Mouse (Mus musculus) embryonic facial prominence, embryonic 15.5 days (tissue): ENCODE measurements around the gene Dnajb13. TPM values are rescaled to one million over a fixed set of nuclear protein-coding genes. Genes with fewer than 3 reads are reported as not detected.
"Not testable (repeated sequence)": the region's sequence is repeated elsewhere in the genome, so short reads cannot be mapped to it uniquely, and the experiment has no call there.

Experiments used
- ATAC-seq: fragments of 200-750 bp; cut with Nextera tagmentation; 2 replicates; pipeline ENCODE4 v1.8.0; 2017; ENCODE audit warnings: low read depth, moderate TSS enrichment; ENCODE audit not compliant: insufficient number of reproducible peaks, low FRiP score, low TSS enrichment
- H3K27ac ChIP-seq: fragments of 300-500 bp; sonication (generic); replicated peaks from 2 replicates; pipeline ENCODE4 v1.5.1; 2015; ENCODE audit warnings: mild to moderate bottlenecking, inconsistent platforms
- H3K27me3 ChIP-seq: fragments of 300-500 bp; sonication (generic); 2 replicates; pipeline ENCODE4 v1.6.1; 2015; ENCODE audit warnings: inconsistent platforms
- H3K36me3 ChIP-seq: fragments of 300-500 bp; sonication (generic); 2 replicates; pipeline ENCODE4 v1.6.1; 2015; ENCODE audit warnings: mild to moderate bottlenecking, inconsistent platforms
- H3K4me1 ChIP-seq: fragments of 300-500 bp; sonication (generic); 2 replicates; pipeline ENCODE4 v1.6.1; 2015; ENCODE audit warnings: inconsistent platforms
- H3K4me2 ChIP-seq: fragments of 300-500 bp; sonication (generic); replicated peaks from 2 replicates; pipeline ENCODE4 v1.6.1; 2015; ENCODE audit warnings: mild to moderate bottlenecking, inconsistent platforms
- H3K4me3 ChIP-seq: fragments of 300-500 bp; sonication (generic); replicated peaks from 2 replicates; pipeline ENCODE4 v1.5.1; 2015; ENCODE audit warnings: mild to moderate bottlenecking, inconsistent platforms
- H3K9ac ChIP-seq: fragments of 300-500 bp; sonication (generic); 2 replicates; pipeline ENCODE4 v1.6.1; 2015; ENCODE audit warnings: inconsistent platforms
- H3K9me3 ChIP-seq: fragments of 300-500 bp; sonication (generic); replicated peaks from 2 replicates; pipeline ENCODE4 v1.6.1; 2016; ENCODE audit warnings: inconsistent platforms
- WGBS: fragments of 180-500 bp; shearing (Covaris S2); methylation state at CpG from one replicate; pipeline ENCODE4 v1.1.7; 2015; 5-methylcytosine and 5-hydroxymethylcytosine counted together
- polyA plus RNA-seq: library from polyadenylated mRNA; unstranded; fragments of >200 nt; fragmentation: Nextera tagmentation; extraction: Ambion mirVana; gene quantifications from 2 replicates; pipeline ENCODE4 v1.2.1, GENCODE M21; 2015

Dnajb13 gene
- polyA plus RNA-seq, 1 experiment from 2014 or later: 9.8 TPM

DNA sequence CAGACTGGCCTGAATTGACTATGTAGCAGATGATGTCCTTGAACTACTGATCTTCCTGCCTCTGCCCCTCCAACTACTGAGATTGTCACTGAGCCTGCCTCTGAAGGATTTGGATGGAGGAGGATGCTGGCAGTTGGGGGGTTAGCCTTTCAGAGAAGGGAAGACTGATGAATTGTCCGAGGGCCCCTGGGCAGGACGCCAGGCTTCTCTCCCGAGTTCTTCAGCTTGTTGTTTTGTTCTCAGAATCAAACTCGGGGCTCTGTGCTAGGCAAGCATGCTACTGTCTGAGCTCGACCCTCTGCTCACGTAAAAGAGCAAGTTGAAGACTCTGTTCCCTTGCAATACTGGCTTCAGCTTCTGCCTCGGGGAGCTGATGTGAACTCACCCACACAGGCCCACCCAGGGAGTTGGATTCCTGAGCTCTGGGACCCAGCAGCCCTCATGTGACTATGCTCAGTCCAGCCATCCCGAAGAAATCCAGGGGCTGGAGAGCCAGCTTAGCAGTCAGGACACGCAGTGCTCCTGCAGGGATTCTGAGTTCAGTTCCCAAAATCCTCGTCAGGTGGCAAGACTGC is 26.2 kb downstream of the Dnajb13 start:
- Histone ChIP-seq H3K9ac (no peak overlapping the region), H3K27me3 (0 out of 2 replicates have a peak, but pooled peaks cover 2% of the 10 kb centered on the region), H3K4me3 (no peak overlapping the region), H3K27ac (no peak overlapping the region), H3K4me2 (no peak overlapping the region), H3K36me3 (no peaks in the 10 kb centered on the region), H3K9me3 (no peaks in the 10 kb centered on the region), H3K4me1 (peaks cover 13% of the 10 kb centered on the region)
- no peak for ATAC-seq
- 28% methylated on average over 10 of the region's 10 CpGs for WGBS

- H3K4me1 ChIP-seq: peaks cover under 1% of the 10 kb centered on the region; the same call in 1 of the 2 replicates
- H3K4me3 ChIP-seq: no peak overlapping the region
- H3K4me2 ChIP-seq: no peak overlapping the region
- H3K27me3 ChIP-seq: no peaks in the 10 kb centered on the region
- ATAC-seq: no peak
- no peaks in the 10 kb centered on the region for H3K36me3 ChIP-seq
- WGBS: 61% methylated on average over 2 of the region's 2 CpGs
- no peak overlapping the region for H3K9ac ChIP-seq
- H3K27ac ChIP-seq: no peak overlapping the region
- H3K9me3 ChIP-seq: no peaks in the 10 kb centered on the region
Measured at GRCm38 (mm10) chr7:100487301-100487700, 27.5 kb downstream of the Dnajb13 start.

DNA sequence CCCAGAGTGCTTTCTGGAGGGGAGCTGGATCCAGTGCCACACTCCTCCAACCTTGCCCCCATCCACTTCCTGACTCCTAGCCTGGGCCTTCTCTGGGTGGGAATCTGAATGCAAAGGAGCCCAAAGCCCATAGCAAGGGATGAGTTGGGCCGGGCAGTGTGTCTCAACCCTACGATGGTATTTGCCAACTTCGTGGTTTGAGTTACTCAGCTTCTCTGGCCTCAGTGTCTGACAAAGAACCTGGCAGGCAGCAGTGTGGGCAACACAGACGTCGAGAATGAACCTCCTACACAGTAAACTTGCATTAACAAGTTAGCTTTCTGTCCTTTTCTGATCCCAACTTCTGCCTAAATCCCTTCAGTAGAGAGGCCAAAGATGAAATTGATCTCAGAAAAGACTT is 30.3 kb downstream of the Dnajb13 start:
- Histone ChIP-seq H3K27ac (no peak overlapping the region), H3K4me1 (no peaks in the 10 kb centered on the region; the same call in 1 of the 2 replicates), H3K4me2 (no peak overlapping the region), H3K4me3 (no peak overlapping the region), H3K9me3 (no peaks in the 10 kb centered on the region), H3K27me3 (no peaks in the 10 kb centered on the region), H3K36me3 (no peaks in the 10 kb centered on the region), H3K9ac (no peak overlapping the region)
- no peak for ATAC-seq
- WGBS: 61% methylated on average over 5 of the region's 5 CpGs

DNA sequence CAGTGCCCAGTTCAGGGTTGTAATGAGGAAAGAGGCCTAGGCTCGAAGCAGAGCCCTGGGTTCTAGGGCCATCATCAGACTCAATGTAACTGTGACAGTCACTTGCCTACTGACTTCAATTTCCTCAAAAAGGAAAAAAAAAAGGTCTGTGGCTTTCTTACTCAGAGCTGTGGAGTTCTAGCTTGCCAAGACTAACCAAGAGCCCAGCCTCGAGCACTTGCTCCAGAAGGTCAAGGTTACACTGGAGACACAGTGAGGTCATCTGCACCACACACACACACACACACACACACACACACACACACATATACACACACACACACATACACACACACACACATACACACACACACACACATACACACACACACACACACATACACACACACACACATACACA is 32.7 kb downstream of the Dnajb13 start:
- not testable (repeated sequence) for H3K9me3 ChIP-seq, ATAC-seq, H3K4me1 ChIP-seq, H3K4me3 ChIP-seq, H3K27me3 ChIP-seq, H3K27ac ChIP-seq, H3K36me3 ChIP-seq, H3K9ac ChIP-seq, H3K4me2 ChIP-seq
- 74% methylated on average over 2 of the region's 2 CpGs for WGBS

DNA sequence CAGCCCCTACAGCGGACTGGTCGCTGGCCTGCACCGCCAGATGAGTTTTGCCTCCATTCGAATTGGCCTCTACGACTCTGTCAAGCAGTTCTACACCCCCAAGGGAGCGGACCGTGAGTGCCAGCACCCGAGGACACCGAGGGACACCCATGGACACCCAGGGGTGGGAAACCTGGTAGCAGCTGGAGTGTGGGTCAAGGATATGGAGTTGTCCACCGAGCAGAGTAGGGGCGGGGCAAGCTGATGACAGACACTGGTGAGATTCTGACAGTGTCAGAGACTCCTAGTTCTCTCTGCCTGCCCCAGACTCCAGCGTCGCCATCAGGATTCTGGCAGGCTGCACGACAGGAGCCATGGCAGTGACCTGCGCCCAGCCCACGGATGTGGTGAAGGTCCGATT is 34.6 kb downstream of the Dnajb13 start:
- WGBS: 82% methylated on average over 17 of the region's 17 CpGs

DNA sequence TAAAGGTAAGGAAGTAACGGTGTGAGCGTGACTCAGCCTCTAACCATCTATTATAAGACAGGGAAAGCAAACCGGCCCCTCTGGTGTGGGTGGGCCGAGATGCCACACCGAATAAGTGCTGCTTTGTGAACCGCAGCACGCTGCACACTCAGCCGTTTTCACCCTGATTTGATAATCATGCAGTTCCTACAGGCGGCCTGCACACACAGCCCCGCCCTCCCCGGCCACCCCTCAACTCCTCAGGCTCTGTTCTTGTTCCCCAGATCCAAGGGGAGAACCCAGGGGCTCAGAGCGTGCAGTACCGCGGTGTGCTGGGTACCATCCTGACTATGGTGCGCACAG is 35.0 kb downstream of the Dnajb13 start:
- Histone ChIP-seq H3K4me2 (no peak overlapping the region), H3K9me3 (no peaks in the 10 kb centered on the region), H3K4me3 (no peak overlapping the region), H3K36me3 (no peaks in the 10 kb centered on the region), H3K27ac (no peak overlapping the region), H3K4me1 (peaks cover under 1% of the 10 kb centered on the region; the same call in 1 of the 2 replicates), H3K9ac (no peak overlapping the region), H3K27me3 (no peaks in the 10 kb centered on the region)
- 65% methylated on average over 15 of the region's 15 CpGs for WGBS
- 0 out of 2 replicates have a peak, but pooled peaks have one; percentile 25 for ATAC-seq

More for the DNA sequence above, 34.6 kb downstream of the Dnajb13 start:
- Histone ChIP-seq H3K9me3 (no peaks in the 10 kb centered on the region), H3K4me3 (no peak overlapping the region), H3K36me3 (no peaks in the 10 kb centered on the region), H3K4me2 (no peak overlapping the region), H3K9ac (no peak overlapping the region), H3K27me3 (no peaks in the 10 kb centered on the region), H3K4me1 (no peaks in the 10 kb centered on the region; the same call in 1 of the 2 replicates), H3K27ac (no peak overlapping the region)
- ATAC-seq: peak; percentile 25; the same call in 1 of the 2 replicates

DNA sequence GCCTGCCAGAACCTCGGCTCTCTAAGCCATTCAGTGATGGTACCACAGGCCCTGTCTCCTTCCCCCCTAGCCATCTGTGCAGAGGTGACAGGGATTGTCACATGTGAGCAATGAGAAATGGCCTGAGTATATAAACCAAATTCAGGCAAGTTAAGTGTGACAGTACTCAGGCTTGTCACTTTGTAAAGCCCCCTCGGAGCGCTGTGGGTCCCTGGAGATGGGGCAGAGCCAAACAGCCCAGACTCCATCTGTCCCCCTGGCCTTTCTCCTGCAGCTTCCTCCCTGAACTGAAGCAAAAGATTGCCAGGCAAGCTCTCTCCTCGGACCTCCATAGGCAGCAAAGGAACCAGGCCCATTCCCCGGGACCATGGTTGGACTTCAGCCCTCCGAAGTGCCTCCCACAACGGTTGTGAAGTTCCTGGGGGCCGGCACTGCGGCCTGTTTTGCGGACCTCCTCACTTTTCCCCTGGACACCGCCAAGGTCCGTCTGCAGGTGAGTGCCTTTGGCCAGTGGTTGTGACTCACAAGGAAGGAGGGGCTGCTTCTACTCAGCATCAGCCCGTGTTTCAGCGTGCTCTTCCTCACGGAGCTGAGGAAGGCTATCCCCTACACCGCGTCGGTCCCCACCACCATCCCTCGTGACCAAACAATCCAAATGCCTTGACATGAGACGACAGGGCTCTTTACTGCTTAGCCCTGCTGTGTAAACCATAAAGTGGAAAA is 35.5 kb downstream of the Dnajb13 start:
- WGBS: 78% methylated on average over 20 of the region's 20 CpGs
- Histone ChIP-seq H3K9me3 (no peaks in the 10 kb centered on the region), H3K4me3 (no peak overlapping the region), H3K4me2 (no peak overlapping the region), H3K27me3 (no peaks in the 10 kb centered on the region), H3K27ac (no peak overlapping the region), H3K9ac (no peak overlapping the region), H3K36me3 (no peaks in the 10 kb centered on the region), H3K4me1 (peaks cover 4% of the 10 kb centered on the region; the same call in 1 of the 2 replicates)
- no peak for ATAC-seq

DNA sequence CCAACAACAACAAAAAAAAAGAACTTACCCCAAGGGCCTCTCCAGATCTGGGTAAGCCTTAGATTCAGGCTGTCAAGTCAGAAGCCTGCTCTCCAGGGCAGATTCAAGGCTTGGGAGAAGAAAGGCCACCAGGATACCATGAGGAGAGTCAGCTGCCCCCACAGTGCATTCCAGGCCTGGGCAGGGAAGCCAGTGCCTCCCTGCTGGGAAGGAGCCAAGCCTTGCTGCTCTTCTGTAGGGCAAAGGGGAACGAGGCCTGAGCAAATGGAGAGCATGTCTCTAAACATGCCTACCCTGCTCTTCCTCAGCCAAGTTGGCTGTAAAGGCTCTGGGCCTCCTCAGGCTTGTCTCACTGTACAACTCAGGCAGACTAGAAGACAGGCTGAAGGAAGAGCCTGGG is 40.1 kb downstream of the Dnajb13 start:
- Histone ChIP-seq H3K4me1 (peaks cover 4% of the 10 kb centered on the region; the same call in 1 of the 2 replicates), H3K27me3 (no peaks in the 10 kb centered on the region), H3K36me3 (peaks cover 8% of the 10 kb centered on the region), H3K27ac (no peak overlapping the region), H3K4me2 (no peak overlapping the region), H3K4me3 (no peak overlapping the region), H3K9ac (no peak overlapping the region), H3K9me3 (no peaks in the 10 kb centered on the region)
- 20% methylated on average over 1 of the region's 1 CpGs for WGBS
- ATAC-seq: no peak

- ATAC-seq: no peak
- Histone ChIP-seq H3K27ac (no peak overlapping the region), H3K36me3 (peaks cover 15% of the 10 kb centered on the region), H3K4me1 (0 out of 2 replicates have a peak, but pooled peaks cover 4% of the 10 kb centered on the region), H3K4me3 (no peak overlapping the region), H3K9ac (no peak overlapping the region), H3K9me3 (no peaks in the 10 kb centered on the region), H3K4me2 (no peak overlapping the region), H3K27me3 (no peaks in the 10 kb centered on the region)
- WGBS: 72% methylated on average over 9 of the region's 9 CpGs
Measured at GRCm38 (mm10) chr7:100473846-100474454, 40.8 kb downstream of the Dnajb13 start.

DNA sequence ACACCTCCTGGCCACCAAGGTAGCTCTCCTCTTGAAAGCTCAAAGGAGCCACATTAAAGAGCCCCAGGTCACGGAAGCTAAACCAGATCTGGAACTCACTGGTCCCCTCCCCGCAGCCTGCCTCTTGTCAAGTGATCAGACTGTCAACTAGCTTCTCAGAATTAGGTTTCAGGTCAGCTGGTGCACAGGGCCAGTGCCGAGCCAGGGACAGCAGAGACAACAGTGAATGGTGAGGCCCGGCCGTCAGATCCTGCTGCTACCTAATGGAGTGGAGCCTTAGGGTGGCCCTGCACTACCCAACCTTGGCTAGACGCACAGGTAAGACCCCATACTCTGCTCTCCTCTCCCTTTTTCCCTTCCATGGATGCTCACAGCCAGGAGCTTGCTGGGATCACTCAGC is 42.0 kb downstream of the Dnajb13 start, which contains the start of gene Ucp3:
Gene Ucp3, plus strand, starts transcription at position 214 of the 400 bp plus-strand sequence.
- H3K9me3 ChIP-seq: no peaks in the 10 kb centered on the region
- H3K27ac ChIP-seq: no peak within 1 kb of the TSS
- H3K9ac ChIP-seq: no peak within 1 kb of the TSS
- no peaks in the 10 kb centered on the region for H3K27me3 ChIP-seq
- 0 out of 2 replicates have a peak, but pooled peaks cover 4% of the 10 kb centered on the region for H3K4me1 ChIP-seq
- H3K36me3 ChIP-seq: peaks cover 22% of the 10 kb centered on the region
- 77% methylated on average over 6 of the region's 6 CpGs for WGBS
- no peak within 1 kb of the TSS for H3K4me3 ChIP-seq
- H3K4me2 ChIP-seq: no peak within 1 kb of the TSS
- no peak for ATAC-seq

- H3K27me3 ChIP-seq: no peaks in the 10 kb centered on the region
- H3K9me3 ChIP-seq: no peaks in the 10 kb centered on the region
- H3K27ac ChIP-seq: no peak overlapping the region
- peaks cover 28% of the 10 kb centered on the region for H3K36me3 ChIP-seq
- 0 out of 2 replicates have a peak, but pooled peaks cover 4% of the 10 kb centered on the region for H3K4me1 ChIP-seq
- ATAC-seq: no peak
- 89% methylated on average over 1 of the region's 1 CpGs for WGBS
- no peak overlapping the region for H3K4me2 ChIP-seq
- H3K9ac ChIP-seq: no peak overlapping the region
- H3K4me3 ChIP-seq: no peak overlapping the region
Measured at GRCm38 (mm10) chr7:100471407-100471797, 43.4 kb downstream of the Dnajb13 start.
